Mouse (Mus musculus): ENCODE measurements around the gene Ntmt1.

Gene Ntmt1

GRCm38 (mm10) chr2:30784078-30784994, 23.3 kb upstream of the Ntmt1 start:
- no peak for DNase-seq (ENCODE audit: low spot score)

GRCm38 (mm10) chr2:30787466-30787865, 20.2 kb upstream of the Ntmt1 start:
- DNase-seq (ENCODE audit: low spot score), result no peak

GRCm38 (mm10) chr2:30792061-30792460, 15.6 kb upstream of the Ntmt1 start:
- DNase-seq (ENCODE audit: low spot score), result no peak

- peak; percentile 95 for DNase-seq (ENCODE audit: low spot score)
Observed at GRCm38 (mm10) chr2:30794179-30795108, 13.2 kb upstream of the Ntmt1 start.

- DNase-seq (ENCODE audit: low spot score), result no peak
Observed at GRCm38 (mm10) chr2:30795271-30795888, 12.2 kb upstream of the Ntmt1 start.

GRCm38 (mm10) chr2:30795889-30796275, 11.7 kb upstream of the Ntmt1 start:
- DNase-seq (ENCODE audit: low spot score), result no peak

- peak; percentile 93 for DNase-seq (ENCODE audit: low spot score)
Observed at GRCm38 (mm10) chr2:30796382-30796781, 11.2 kb upstream of the Ntmt1 start.

- DNase-seq (ENCODE audit: low spot score), result no peak
Observed at GRCm38 (mm10) chr2:30799456-30799855, 8.2 kb upstream of the Ntmt1 start.

GRCm38 (mm10) chr2:30800671-30801066, 7.0 kb upstream of the Ntmt1 start:
- no peak for DNase-seq (ENCODE audit: low spot score)

- no peak for DNase-seq (ENCODE audit: low spot score)
Observed at GRCm38 (mm10) chr2:30801067-30801852, 6.4 kb upstream of the Ntmt1 start.

GRCm38 (mm10) chr2:30803604-30804003, 4.0 kb upstream of the Ntmt1 start, which contains the start of gene 1700001O22Rik:
Gene 1700001O22Rik (minus strand): TSS chr2:30803661.
- no peak for DNase-seq (ENCODE audit: low spot score)

- no peak for DNase-seq (ENCODE audit: low spot score)
Observed at GRCm38 (mm10) chr2:30805983-30806382, 1.6 kb upstream of the Ntmt1 start.

- no peak for DNase-seq (ENCODE audit: low spot score)
Observed at GRCm38 (mm10) chr2:30807147-30807647, 429 bp upstream of the Ntmt1 start.

- no peak for DNase-seq (ENCODE audit: low spot score)
Observed at GRCm38 (mm10) chr2:30808296-30808655, 650 bp downstream of the Ntmt1 start.

- no peak for DNase-seq (ENCODE audit: low spot score)
Observed at GRCm38 (mm10) chr2:30809503-30809902, 1.9 kb downstream of the Ntmt1 start.

GRCm38 (mm10) chr2:30810573-30810972, 2.9 kb downstream of the Ntmt1 start:
- DNase-seq (ENCODE audit: low spot score), result no peak

GRCm38 (mm10) chr2:30816383-30816782, 8.8 kb downstream of the Ntmt1 start:
- DNase-seq (ENCODE audit: low spot score), result no peak

- no peak for DNase-seq (ENCODE audit: low spot score)
Observed at GRCm38 (mm10) chr2:30819873-30820272, 12.2 kb downstream of the Ntmt1 start.

- DNase-seq (ENCODE audit: low spot score), result no peak
Observed at GRCm38 (mm10) chr2:30821073-30821472, 13.4 kb downstream of the Ntmt1 start.

- DNase-seq (ENCODE audit: low spot score), result no peak
Observed at GRCm38 (mm10) chr2:30822460-30822859, 14.8 kb downstream of the Ntmt1 start.

Data from layer of hippocampus, adult 11-12 months (tissue).